Mouse (Mus musculus): ENCODE results near the gene Tmem223.

- TF ChIP-seq CTCF (IDR thresholded peaks at IDR 0.05; ENCODE audit: control insufficient read depth, insufficient read depth, low read length) (no peak), POLR2A (IDR thresholded peaks at IDR 0.05; ENCODE audit: borderline replicate concordance, control insufficient read depth, low read depth, low read length) (peak; percentile 72)
Observed at GRCm38 (mm10) chr19:8818801-8819595, 48.2 kb downstream of the Tmem223 start, which contains the start of gene Ttc9c.
